Mouse (Mus musculus) CH12.LX (cell line): ENCODE results near the gene Ednra. TPM values are rescaled to one million over a fixed set of nuclear protein-coding genes. Genes with fewer than 3 reads are reported as not detected.

ENCODE experiments used
- DNase-seq: peaks from one replicate; pipeline ENCODE4 v3.0.0-alpha.2; 2013; ENCODE audit errors: extremely low read depth
- H3K27ac ChIP-seq: 2 replicates; pipeline ENCODE4 v1.5.1; 2012; ENCODE audit warnings: low read depth, mild to moderate bottlenecking, control low read depth, moderate library complexity; ENCODE audit not compliant: insufficient read depth
- H3K27me3 ChIP-seq: replicated peaks from 2 replicates; pipeline ENCODE3; 2012; ENCODE audit warnings: inconsistent platforms
- H3K36me3 ChIP-seq, 2 experiments: replicated peaks in 1 of 2; 2 replicates each; pipeline versions ENCODE3 to v1.6.1; 2012; ENCODE audit warnings: inconsistent platforms in 1 of 2, low read length in 1 of 2, mild to moderate bottlenecking in 1 of 2, mixed read lengths in 1 of 2, moderate library complexity in 1 of 2; ENCODE audit not compliant: control insufficient read depth in 1 of 2, insufficient read depth in 1 of 2
- H3K4me1 ChIP-seq, 2 experiments: 2 replicates each; pipeline ENCODE4 v1.6.1; 2012; ENCODE audit warnings: inconsistent platforms in 1 of 2, moderate library complexity in 1 of 2; ENCODE audit not compliant: insufficient read depth in 2 of 2, control insufficient read depth in 1 of 2
- H3K4me2 ChIP-seq: 2 replicates; pipeline ENCODE4 v1.6.1; 2012; ENCODE audit warnings: low read depth, mild to moderate bottlenecking, control low read depth; ENCODE audit not compliant: poor library complexity, insufficient read depth, severe bottlenecking
- H3K4me3 ChIP-seq, 3 experiments: fragments of 150-350 bp in 1 of 3; sonication (generic) in 1 of 3; replicated peaks in 1 of 3; 2 replicates each; pipeline versions ENCODE3 to v1.5.1; 2011 to 2012; ENCODE audit warnings: low read depth in 2 of 3, low read length in 2 of 3, mild to moderate bottlenecking in 2 of 3, moderate library complexity in 2 of 3, control low read depth in 1 of 3, improper control_type of control experiment in 1 of 3, inconsistent platforms in 1 of 3, mixed read lengths in 1 of 3; ENCODE audit not compliant: poor library complexity in 1 of 3
- H3K79me2 ChIP-seq: replicated peaks from 2 replicates; pipeline ENCODE4 v1.6.1; 2012; ENCODE audit warnings: mild to moderate bottlenecking, moderate library complexity; ENCODE audit not compliant: control insufficient read depth, poor library complexity, insufficient read depth, severe bottlenecking; ENCODE audit errors: extremely low read depth
- H3K9ac ChIP-seq: 2 replicates; pipeline ENCODE4 v1.6.1; 2012; ENCODE audit warnings: low read depth, mild to moderate bottlenecking, control low read depth, moderate library complexity; ENCODE audit not compliant: insufficient read depth
- H3K9me3 ChIP-seq: replicated peaks from 2 replicates; pipeline ENCODE3; 2012; ENCODE audit warnings: low read length, inconsistent platforms, mixed read lengths
- CHD1 ChIP-seq: IDR thresholded peaks from 2 replicates; pipeline ENCODE4 v1.6.1; 2012; ENCODE audit warnings: low read depth, low read length, improper control_type of control experiment, inconsistent platforms
- CTCF ChIP-seq, 2 experiments: IDR thresholded peaks in 1 of 2; conservative IDR thresholded peaks in 1 of 2; 2 replicates each; pipeline ENCODE4 v1.5.1; 2011 to 2012; ENCODE audit warnings: low read depth in 2 of 2, low read length in 2 of 2, improper control_type of control experiment in 1 of 2, inconsistent platforms in 1 of 2, mild to moderate bottlenecking in 1 of 2, moderate library complexity in 1 of 2
- EP300 ChIP-seq: IDR thresholded peaks from 2 replicates; pipeline ENCODE4 v1.6.1; 2011; ENCODE audit warnings: low read length, improper control_type of control experiment
- ETS1 ChIP-seq: conservative IDR thresholded peaks from 2 replicates; pipeline ENCODE4 v1.6.1; 2012; ENCODE audit warnings: low read depth, mild to moderate bottlenecking, inconsistent platforms, low read length, improper control_type of control experiment, moderate library complexity
- HCFC1 ChIP-seq: IDR thresholded peaks from 2 replicates; pipeline ENCODE4 v1.6.1; 2012; ENCODE audit warnings: low read depth, mild to moderate bottlenecking, inconsistent platforms, low read length, improper control_type of control experiment
- KAT2A ChIP-seq: IDR thresholded peaks from 2 replicates; pipeline ENCODE4 v1.6.1; 2012; ENCODE audit warnings: low read length, improper control_type of control experiment, inconsistent platforms; ENCODE audit not compliant: insufficient replicate concordance
- MEF2A ChIP-seq: IDR thresholded peaks from 2 replicates; pipeline ENCODE4 v1.6.1; 2014; ENCODE audit warnings: low read depth, mild to moderate bottlenecking, inconsistent platforms, low read length, improper control_type of control experiment, borderline replicate concordance
- MYC ChIP-seq: IDR thresholded peaks from 2 replicates; pipeline ENCODE4 v1.6.1; 2011; ENCODE audit warnings: low read depth, mild to moderate bottlenecking, improper control_type of control experiment, low read length
- NRF1 ChIP-seq: IDR thresholded peaks from 2 replicates; pipeline ENCODE4 v1.6.1; 2014; ENCODE audit warnings: low read depth, mild to moderate bottlenecking, inconsistent platforms, low read length, improper control_type of control experiment, moderate library complexity
- PAX5 ChIP-seq: IDR thresholded peaks from 2 replicates; pipeline ENCODE4 v1.6.1; 2012; ENCODE audit warnings: low read length, inconsistent platforms, mixed read lengths
- POLR2A ChIP-seq: IDR thresholded peaks from 2 replicates; pipeline ENCODE4 v1.6.1; 2011; ENCODE audit warnings: low read depth, mild to moderate bottlenecking, improper control_type of control experiment, low read length
- POLR2AphosphoS2 ChIP-seq: IDR thresholded peaks from 2 replicates; pipeline ENCODE4 v1.6.1; 2011; ENCODE audit warnings: low read depth, low read length, improper control_type of control experiment
- RCOR1 ChIP-seq: conservative IDR thresholded peaks from 2 replicates; pipeline ENCODE4 v1.6.1; 2012; ENCODE audit warnings: low read depth, mild to moderate bottlenecking, inconsistent platforms, low read length, improper control_type of control experiment
- SIN3A ChIP-seq: IDR thresholded peaks from 2 replicates; pipeline ENCODE4 v1.6.1; 2012; ENCODE audit warnings: low read length, improper control_type of control experiment, inconsistent platforms
- SMC3 ChIP-seq: IDR thresholded peaks from 2 replicates; pipeline ENCODE4 v1.6.1; 2011; ENCODE audit warnings: low read depth, low read length, improper control_type of control experiment
- TBP ChIP-seq: conservative IDR thresholded peaks from 2 replicates; pipeline ENCODE4 v1.6.1; 2011; ENCODE audit warnings: low read depth, low read length, improper control_type of control experiment
- ZC3H11A ChIP-seq: IDR thresholded peaks from 2 replicates; pipeline ENCODE4 v1.6.1; 2012; ENCODE audit warnings: low read depth, mild to moderate bottlenecking, inconsistent platforms, low read length, improper control_type of control experiment
- ZKSCAN1 ChIP-seq: IDR thresholded peaks from 2 replicates; pipeline ENCODE4 v1.6.1; 2012; ENCODE audit warnings: low read depth, inconsistent platforms, low read length, improper control_type of control experiment, borderline replicate concordance
- ZMIZ1 ChIP-seq: IDR thresholded peaks from 2 replicates; pipeline ENCODE4 v1.6.1; 2012; ENCODE audit warnings: low read depth, mild to moderate bottlenecking, inconsistent platforms, low read length, improper control_type of control experiment
- dilution Hi-C: fragments of 300-500 bp; cut with MboI; formaldehyde crosslinking; loops from 2 replicates; pipeline ENCODE4 v1.14.3; 2020; ENCODE audit warnings: low sequenced_read_pairs; ENCODE audit not compliant: extremely low pct_unique_long_range_greater_than_20kb, extremely low pct_ligation_motif_present
- in situ Hi-C: fragments of 300-500 bp; cut with MboI; formaldehyde crosslinking; loops from 3 replicates; pipeline ENCODE4 v1.14.3; 2019; ENCODE audit warnings: low sequenced_read_pairs, low pct_ligation_motif_present, low pct_unique_long_range_greater_than_20kb, mixed read lengths
- polyA plus RNA-seq: library from polyadenylated mRNA; unstranded; fragments of >175 nt; gene quantifications from 2 replicates; pipeline ENCODE4 v1.2.1, GENCODE M21; 2012; ENCODE audit warnings: low read depth; ENCODE audit not compliant: insufficient read length
- total RNA-seq, 2 experiments: library from RNA; depleted of rRNA; stranded (reverse); fragments of 300-350 nt in 1 of 2; fragments of >200 nt in 1 of 2; gene quantifications; 2 replicates each; pipeline ENCODE4 v1.2.3; 2012 to 2014

The Ednra gene
- total and polyA plus RNA-seq, 3 experiments: 0.08 to 0.09 TPM; not detected in 1

GRCm38 (mm10) chr8:77640093-77640839, 84.0 kb downstream of the Ednra start:
- H3K4me2 ChIP-seq: no peak overlapping the region
- in situ Hi-C loops: no loop called here
- H3K4me1 ChIP-seq: no peaks in the 10 kb centered on the region
- H3K27me3 ChIP-seq: no peaks in the 10 kb centered on the region
- H3K9me3 ChIP-seq: no peaks in the 10 kb centered on the region
- H3K36me3 ChIP-seq: no peaks in the 10 kb centered on the region
- no peak overlapping the region for H3K4me3 ChIP-seq
- H3K9ac ChIP-seq: no peak overlapping the region
- TF ChIP-seq POLR2AphosphoS2 (no peak), RCOR1 (no peak), CHD1 (no peak), ZKSCAN1 (no peak), ZC3H11A (no peak), ZMIZ1 (no peak)
- TF ChIP-seq, all 38 proteins: peak for 0
- Histone ChIP-seq H3K79me2 (no peaks in the 10 kb centered on the region), H3K27ac (no peak overlapping the region)
- dilution Hi-C loops: no loop called here
- no peak for DNase-seq

GRCm38 (mm10) chr8:77637593-77637992, 86.7 kb downstream of the Ednra start:
- in situ Hi-C loops (loop anchor here (10.0 kb wide), 1 partner anchor 367 kb away; no protein-coding TSS in a partner anchor), dilution Hi-C loops (no loop called here)
- Histone ChIP-seq H3K79me2 (no peaks in the 10 kb centered on the region), H3K36me3 (no peaks in the 10 kb centered on the region), H3K4me3 (no peak overlapping the region), H3K4me2 (no peak overlapping the region), H3K4me1 (no peaks in the 10 kb centered on the region), H3K27ac (no peak overlapping the region), H3K27me3 (no peaks in the 10 kb centered on the region), H3K9me3 (no peaks in the 10 kb centered on the region)
- TF ChIP-seq SIN3A (no peak), MEF2A (no peak), EP300 (no peak), KAT2A (no peak), TBP (no peak), NRF1 (no peak), POLR2A (no peak), HCFC1 (no peak), PAX5 (no peak), ETS1 (no peak), MYC (no peak), CTCF (conservative IDR thresholded peaks at IDR 0.05 in 1 of 2, IDR thresholded peaks at IDR 0.05 in 1 of 2; ENCODE audit: low read depth in 2 of 2, low read length in 2 of 2) (no peak), SMC3 (no peak)
- TF ChIP-seq, all 38 proteins: peak for 0
- H3K9ac ChIP-seq: no peak overlapping the region
- no peak for DNase-seq
